Mouse (Mus musculus): Measurements from ENCODE around the gene Gstm3. TPM values are rescaled to one million over a fixed set of nuclear protein-coding genes. Genes with fewer than 3 reads are reported as not detected.
A peak's percentile ranks its signal among the peaks of the same experiment; 100 is the strongest.
"Not testable (repeated sequence)": the region's sequence is repeated elsewhere in the genome, so short reads cannot be mapped to it uniquely, and the experiment has no call there.

Gene Gstm3
- total RNA-seq, 2 experiments from 2014 or later: not detected

GRCm38 (mm10) chr3:107996576-107996975 is 27.5 kb upstream of the Gstm3 start:
- no peak overlapping the region for H3K27ac ChIP-seq
- no peak overlapping the region for H3K4me3 ChIP-seq
- no peak for TF ChIP-seq CTCF (conservative IDR thresholded peaks at IDR 0.05)
- DNase-seq (ENCODE audit: low spot score in 2 of 2): no peak

- H3K27ac ChIP-seq; H3K4me3 ChIP-seq; DNase-seq (ENCODE audit: low spot score in 2 of 2): not testable (repeated sequence)
Observed at GRCm38 (mm10) chr3:107995974-107996373, 26.9 kb upstream of the Gstm3 start.

- no peak within 1 kb of the TSS for H3K27ac ChIP-seq
- no peak within 1 kb of the TSS for H3K4me3 ChIP-seq
- DNase-seq (ENCODE audit: low spot score in 2 of 2): peak; percentile 23 to 52
- TF ChIP-seq CTCF (conservative IDR thresholded peaks at IDR 0.05): no peak
Observed at GRCm38 (mm10) chr3:107986041-107986562, 17.0 kb upstream of the Gstm3 start, which contains the start of gene Gstm2. TSS of gene Gstm2 (minus strand) at chr3:107986453.

- not testable (repeated sequence) for H3K27ac ChIP-seq; H3K4me3 ChIP-seq; DNase-seq (ENCODE audit: low spot score in 2 of 2)
Observed at GRCm38 (mm10) chr3:107985141-107985540, 16.1 kb upstream of the Gstm3 start.

- no peak for TF ChIP-seq CTCF (conservative IDR thresholded peaks at IDR 0.05)
- no peak overlapping the region for H3K4me3 ChIP-seq
- no peak overlapping the region for H3K27ac ChIP-seq
- no peak for DNase-seq (ENCODE audit: low spot score in 2 of 2)
Observed at GRCm38 (mm10) chr3:107984471-107984870, 15.4 kb upstream of the Gstm3 start.

GRCm38 (mm10) chr3:107983771-107984170 is 14.7 kb upstream of the Gstm3 start:
- no peak for TF ChIP-seq CTCF (conservative IDR thresholded peaks at IDR 0.05)
- no peak for DNase-seq (ENCODE audit: low spot score in 2 of 2)
- no peak overlapping the region for H3K4me3 ChIP-seq
- no peak overlapping the region for H3K27ac ChIP-seq

- H3K4me3 ChIP-seq: no peak overlapping the region
- no peak for TF ChIP-seq CTCF (conservative IDR thresholded peaks at IDR 0.05)
- H3K27ac ChIP-seq: no peak overlapping the region
- no peak for DNase-seq (ENCODE audit: low spot score in 2 of 2)
Observed at GRCm38 (mm10) chr3:107982726-107983125, 13.6 kb upstream of the Gstm3 start.

GRCm38 (mm10) chr3:107981261-107981660 is 12.2 kb upstream of the Gstm3 start:
- DNase-seq (ENCODE audit: low spot score in 2 of 2): no peak

GRCm38 (mm10) chr3:107977691-107978090 is 8.6 kb upstream of the Gstm3 start:
- no peak overlapping the region for H3K4me3 ChIP-seq
- DNase-seq (ENCODE audit: low spot score in 2 of 2): no peak
- no peak for TF ChIP-seq CTCF (conservative IDR thresholded peaks at IDR 0.05)
- no peak overlapping the region for H3K27ac ChIP-seq

More at GRCm38 (mm10) chr3:107981261-107981660, 12.2 kb upstream of the Gstm3 start:
- Histone ChIP-seq H3K4me3 (no peak overlapping the region), H3K27ac (no peak overlapping the region)
- TF ChIP-seq CTCF (conservative IDR thresholded peaks at IDR 0.05): peak; percentile 49

GRCm38 (mm10) chr3:107974237-107974636 is 5.2 kb upstream of the Gstm3 start:
- Histone ChIP-seq H3K27ac (no peak overlapping the region), H3K4me3 (no peak overlapping the region)
- DNase-seq (ENCODE audit: low spot score in 2 of 2): no peak
- TF ChIP-seq CTCF (conservative IDR thresholded peaks at IDR 0.05): no peak

- no peak for DNase-seq (ENCODE audit: low spot score in 2 of 2)
- H3K27ac ChIP-seq: no peak overlapping the region
- TF ChIP-seq CTCF (conservative IDR thresholded peaks at IDR 0.05): no peak
- no peak overlapping the region for H3K4me3 ChIP-seq
Observed at GRCm38 (mm10) chr3:107972070-107972469, 3.0 kb upstream of the Gstm3 start.

GRCm38 (mm10) chr3:107971101-107971500 is 2.0 kb upstream of the Gstm3 start:
- not testable (repeated sequence) for H3K4me3 ChIP-seq; DNase-seq (ENCODE audit: low spot score in 2 of 2); H3K27ac ChIP-seq

- H3K27ac ChIP-seq: no peak overlapping the region
- no peak for DNase-seq (ENCODE audit: low spot score in 2 of 2)
- no peak for TF ChIP-seq CTCF (conservative IDR thresholded peaks at IDR 0.05)
- no peak overlapping the region for H3K4me3 ChIP-seq
Observed at GRCm38 (mm10) chr3:107966631-107967030, 2.5 kb downstream of the Gstm3 start.

GRCm38 (mm10) chr3:107965592-107965991 is 3.5 kb downstream of the Gstm3 start:
- H3K4me3 ChIP-seq: no peak overlapping the region
- no peak overlapping the region for H3K27ac ChIP-seq
- TF ChIP-seq CTCF (conservative IDR thresholded peaks at IDR 0.05): no peak
- no peak for DNase-seq (ENCODE audit: low spot score in 2 of 2)
